Mouse (Mus musculus): ENCODE measurements around the gene Ikbke.
"Not testable (repeated sequence)": the region's sequence is repeated elsewhere in the genome, so short reads cannot be mapped to it uniquely, and the experiment has no call there.

Ikbke gene

DNA sequence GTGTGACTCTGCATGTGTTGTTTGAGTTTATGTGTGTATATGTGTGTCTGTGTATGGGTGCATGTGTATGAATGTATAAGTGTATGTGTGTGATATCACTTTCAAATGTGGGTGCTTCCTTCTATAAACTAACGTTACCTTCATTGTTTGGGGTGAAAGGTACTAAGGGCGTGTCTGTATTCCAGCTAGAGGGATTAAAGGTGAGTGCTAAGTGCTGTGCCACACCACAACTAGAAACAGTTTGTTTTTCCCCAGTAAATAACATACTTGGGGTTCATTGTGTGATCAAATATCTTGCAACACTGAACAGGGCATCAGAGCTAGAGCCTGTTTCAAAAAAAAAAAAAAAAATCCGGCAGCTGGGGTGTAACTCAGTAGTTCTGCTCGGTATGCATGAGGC, 2.3 kb upstream of the Ikbke start:
- DNase-seq (ENCODE audit: low spot score in 2 of 2) = no peak

DNA sequence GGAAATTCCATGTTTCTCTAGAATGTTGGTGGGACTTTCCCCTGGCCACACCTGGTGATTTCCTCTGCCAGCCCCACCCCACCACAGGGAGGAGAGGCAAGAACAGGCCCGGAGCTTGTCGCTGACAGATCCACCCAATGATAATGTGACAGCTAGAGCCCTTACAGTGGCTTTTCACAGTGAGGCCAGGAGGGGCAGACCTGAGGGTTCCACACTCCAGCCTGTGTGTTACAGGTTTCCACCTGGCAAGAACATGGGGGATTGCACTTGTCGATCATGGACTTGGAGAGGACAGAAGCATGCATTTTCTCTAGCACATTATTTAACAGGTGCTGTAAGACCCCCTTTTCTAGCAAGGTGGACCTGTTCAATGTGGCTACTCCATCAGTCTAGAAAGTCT, 874 bp upstream of the Ikbke start:
- DNase-seq (ENCODE audit: low spot score in 2 of 2) = no peak

- DNase-seq (ENCODE audit: low spot score in 2 of 2) = no peak
Observed at GRCm38 (mm10) chr1:131278606-131279455, 575 bp downstream of the Ikbke start.

DNA sequence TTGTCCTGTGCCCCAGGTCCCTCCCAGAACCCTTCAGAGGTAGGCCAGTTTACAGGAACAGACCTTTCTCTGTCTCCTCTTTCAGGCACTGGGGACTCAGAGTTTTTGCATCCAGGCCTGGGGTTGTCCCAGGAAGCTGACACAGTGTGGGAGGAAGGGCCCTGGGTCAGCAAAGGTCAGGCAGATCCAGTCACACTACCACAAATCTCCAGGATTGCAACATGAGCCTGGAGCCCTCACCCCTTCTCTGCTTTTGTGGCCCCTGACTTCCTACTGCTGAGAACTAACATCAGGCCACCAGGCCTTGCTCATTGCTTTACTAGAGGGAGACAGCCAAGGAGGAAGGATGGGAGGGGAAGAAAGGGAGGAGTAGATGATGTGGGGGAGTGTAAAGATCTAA, 2.6 kb downstream of the Ikbke start:
- no peak for DNase-seq (ENCODE audit: low spot score in 2 of 2)

DNA sequence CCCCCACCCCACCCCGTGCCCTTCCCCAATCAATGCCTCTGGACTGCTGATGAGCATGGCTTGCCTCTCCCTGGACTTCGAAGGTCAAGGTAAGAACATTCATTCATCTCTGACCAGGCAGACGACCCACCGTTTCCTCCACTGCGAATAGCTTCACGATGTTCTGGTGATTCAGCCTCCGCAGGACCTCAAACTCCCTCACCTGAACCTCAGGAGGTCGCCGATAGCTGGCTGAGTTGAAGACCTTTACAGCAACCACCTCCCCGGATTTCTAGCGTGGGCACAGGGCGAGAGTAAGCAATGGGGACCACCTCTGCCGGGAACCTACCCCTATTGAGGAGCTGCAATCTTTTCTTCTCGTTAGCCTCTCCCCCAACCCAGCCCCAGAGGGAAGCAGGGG, 3.8 kb downstream of the Ikbke start:
- no peak for DNase-seq (ENCODE audit: low spot score in 2 of 2)

- no peak for DNase-seq (ENCODE audit: low spot score in 2 of 2)
Observed at GRCm38 (mm10) chr1:131274725-131275539, 4.5 kb downstream of the Ikbke start.

DNA sequence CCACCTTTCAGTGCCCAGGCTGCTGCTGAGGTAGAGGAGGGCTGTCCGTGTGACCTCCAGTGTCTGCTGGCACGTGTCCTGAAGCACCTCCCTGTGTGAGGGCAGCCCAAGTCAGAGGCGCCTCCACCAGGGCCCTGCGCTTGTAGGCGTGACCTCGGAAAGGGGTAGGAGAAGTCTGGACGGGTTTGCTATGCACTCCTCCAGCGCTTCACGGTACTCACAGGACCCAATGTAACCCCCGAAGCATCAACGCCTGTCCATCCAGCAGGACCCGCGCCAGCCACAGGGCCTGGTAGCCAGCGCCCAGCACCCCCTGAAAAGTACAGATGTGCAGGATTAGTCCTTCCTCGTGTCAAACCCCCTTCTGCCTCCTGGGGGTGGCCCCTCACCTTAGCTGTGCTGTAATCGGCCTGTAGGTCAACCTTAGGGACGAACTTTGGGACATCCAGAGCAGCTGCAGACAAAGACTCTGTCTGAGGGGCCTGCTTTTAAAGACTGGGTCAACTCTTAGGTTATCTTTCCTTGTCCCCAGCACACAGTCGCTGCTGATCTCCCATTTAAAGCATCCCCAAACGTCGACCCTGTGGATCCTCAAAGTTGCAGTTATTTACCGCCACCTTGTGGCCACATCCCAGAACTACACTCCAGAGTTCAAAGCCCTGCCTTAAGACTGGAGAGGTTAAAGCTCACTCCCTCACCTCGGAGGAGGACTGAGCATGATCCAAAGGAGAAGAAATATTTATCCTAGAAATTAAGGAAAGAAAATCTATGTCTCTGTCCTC, 9.4 kb downstream of the Ikbke start:
- peak in 1 of 2 experiments; percentile 77 for DNase-seq (ENCODE audit: low spot score in 2 of 2)

DNA sequence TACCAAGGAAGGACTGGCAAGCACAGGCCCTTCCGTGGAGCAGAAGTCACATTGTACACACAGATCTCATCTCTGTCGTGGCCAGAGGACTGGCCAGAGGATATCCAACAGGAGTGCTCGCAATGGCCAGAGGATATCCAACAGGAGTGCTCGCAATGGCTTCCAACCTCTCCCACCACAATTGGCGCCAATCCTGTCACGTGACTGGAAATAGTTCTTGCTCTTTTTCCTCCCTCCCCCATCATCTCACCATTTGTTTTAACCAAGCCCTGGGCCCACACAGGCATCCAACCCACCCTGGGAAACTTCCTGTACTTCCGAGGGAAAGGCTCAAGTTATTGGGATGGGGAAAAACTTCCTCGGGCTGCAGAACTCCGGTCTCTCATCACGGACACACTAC, 10.6 kb downstream of the Ikbke start:
- no peak for DNase-seq (ENCODE audit: low spot score in 2 of 2)

- DNase-seq (ENCODE audit: low spot score in 2 of 2) = no peak
Observed at GRCm38 (mm10) chr1:131263905-131264304, 15.5 kb downstream of the Ikbke start.

DNA sequence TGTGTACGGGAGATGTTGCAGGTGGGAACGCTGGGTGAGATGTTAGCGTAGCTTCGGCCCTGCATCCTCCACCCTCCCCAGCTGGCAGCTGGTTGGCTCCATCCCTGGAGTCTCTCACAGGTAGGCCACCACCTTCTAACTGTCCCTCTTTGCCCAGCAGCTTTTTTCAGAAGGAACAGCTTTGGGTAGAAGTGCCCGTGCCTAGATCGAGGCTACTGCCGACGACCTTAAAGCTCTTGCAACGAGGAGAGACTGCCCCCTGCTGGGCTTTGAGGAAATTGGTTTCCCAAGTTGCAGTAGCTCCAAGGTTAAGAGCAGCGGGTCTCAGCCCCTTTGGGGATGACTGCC, 19.1 kb downstream of the Ikbke start:
- peak in 1 of 2 experiments; percentile 68 for DNase-seq (ENCODE audit: low spot score in 2 of 2)

- no peak for DNase-seq (ENCODE audit: low spot score in 2 of 2)
Observed at GRCm38 (mm10) chr1:131259632-131260308, 19.6 kb downstream of the Ikbke start.

- no peak for DNase-seq (ENCODE audit: low spot score in 2 of 2)
Observed at GRCm38 (mm10) chr1:131257288-131257687, 22.1 kb downstream of the Ikbke start.

DNA sequence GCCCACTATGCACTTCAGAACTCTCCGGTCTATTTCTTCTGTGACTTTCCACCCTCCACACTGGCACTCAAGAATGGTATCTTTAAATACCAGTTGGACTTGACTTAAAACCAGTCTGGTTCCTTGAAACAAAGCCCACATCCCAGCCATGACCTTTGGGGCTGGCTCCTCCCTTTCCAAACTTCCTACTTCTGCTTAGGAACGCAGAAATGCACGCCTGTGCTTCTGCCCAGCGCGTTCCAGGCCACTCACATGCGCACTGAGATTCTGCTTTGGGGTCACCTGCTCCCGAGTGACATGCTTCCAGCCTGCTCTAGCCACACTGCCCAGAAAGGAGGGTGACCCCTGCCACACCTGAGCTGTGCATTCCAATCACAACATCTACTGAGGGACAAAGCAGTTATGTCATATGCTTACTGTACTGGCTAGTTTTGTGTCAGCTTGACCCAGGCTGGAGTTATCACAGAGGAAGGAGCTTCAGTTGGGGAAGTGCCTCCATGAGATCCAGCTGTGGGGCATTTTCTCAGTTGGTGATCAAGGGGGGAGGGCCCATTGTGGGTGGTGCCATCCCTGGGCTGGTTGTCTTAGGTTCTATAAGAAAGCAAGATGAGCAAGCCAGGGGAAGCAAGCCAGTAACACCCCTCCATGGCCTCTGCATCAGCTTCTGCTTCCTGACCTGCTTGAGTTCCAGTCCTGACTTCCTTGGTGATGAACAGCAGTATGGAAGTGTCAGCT, 26.7 kb downstream of the Ikbke start:
- not testable (repeated sequence) for DNase-seq (ENCODE audit: low spot score in 2 of 2)

DNA sequence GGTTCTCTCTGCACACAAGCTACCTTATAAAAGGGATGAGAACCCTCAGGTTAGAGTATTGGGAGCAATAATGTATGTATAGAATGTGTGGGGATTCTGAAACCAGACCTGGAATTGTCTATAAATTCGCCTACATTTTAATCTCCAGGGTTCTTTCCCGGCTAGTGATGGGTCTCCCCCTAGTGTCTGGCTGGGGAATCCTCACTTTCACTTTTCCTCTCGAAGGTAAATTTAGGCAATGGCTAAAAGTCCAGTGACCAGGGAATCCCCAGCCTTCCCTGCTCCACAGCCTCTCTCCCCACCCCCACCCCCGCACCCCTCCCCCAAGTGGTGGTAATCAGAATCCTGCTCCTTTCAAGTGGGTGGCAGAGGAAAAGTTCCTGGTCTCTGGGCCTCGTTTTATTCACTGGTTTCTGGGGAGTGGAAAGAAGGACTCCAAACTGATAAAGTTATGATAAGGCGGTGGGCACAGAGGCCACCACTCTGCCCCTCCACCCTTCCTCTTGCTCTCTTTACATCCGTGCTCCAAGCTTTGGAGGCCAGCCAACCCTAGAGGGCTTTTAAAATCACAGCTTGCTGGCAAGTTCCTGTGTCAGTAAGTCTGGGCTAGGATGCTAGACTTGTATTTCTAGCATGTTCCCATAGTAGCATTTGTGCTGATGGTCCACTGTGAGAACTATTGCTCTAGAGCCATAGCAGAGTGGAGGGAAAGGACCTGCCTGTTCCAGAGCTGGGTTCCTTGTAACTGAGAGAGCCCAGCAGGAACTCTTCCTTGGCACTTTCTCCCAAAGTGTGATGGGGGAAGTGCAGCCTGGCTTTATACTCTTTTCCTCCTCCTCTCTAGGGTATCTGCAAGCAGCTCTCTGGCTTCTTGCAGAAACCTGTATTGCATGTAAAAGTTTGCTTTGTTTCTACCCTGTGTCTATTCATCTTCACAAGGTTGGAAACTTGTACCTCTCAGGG, 32.7 kb downstream of the Ikbke start:
- peak in 1 of 2 experiments; percentile 37 for DNase-seq (ENCODE audit: low spot score in 2 of 2)

DNA sequence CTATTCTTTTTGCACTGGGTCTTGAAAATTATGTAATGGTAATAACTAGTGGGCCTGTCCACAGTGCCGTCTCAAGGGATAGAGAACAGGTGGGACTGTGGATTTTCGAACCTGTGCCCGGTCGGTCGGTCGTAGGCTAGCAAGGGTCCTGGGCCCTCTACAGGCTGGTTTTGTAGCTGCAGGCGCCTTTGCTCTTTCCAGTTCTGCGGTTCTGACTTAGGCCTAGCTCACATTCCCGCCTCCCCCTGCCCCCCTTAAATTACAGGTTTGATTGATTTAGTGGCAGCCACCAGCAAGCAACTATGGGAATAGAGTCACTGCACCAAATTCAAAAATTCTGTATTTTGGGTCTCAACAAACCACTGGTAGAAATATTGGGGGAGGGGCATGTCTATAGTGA, 33.5 kb downstream of the Ikbke start:
- DNase-seq (ENCODE audit: low spot score in 2 of 2) = peak; percentile 38 to 47

DNA sequence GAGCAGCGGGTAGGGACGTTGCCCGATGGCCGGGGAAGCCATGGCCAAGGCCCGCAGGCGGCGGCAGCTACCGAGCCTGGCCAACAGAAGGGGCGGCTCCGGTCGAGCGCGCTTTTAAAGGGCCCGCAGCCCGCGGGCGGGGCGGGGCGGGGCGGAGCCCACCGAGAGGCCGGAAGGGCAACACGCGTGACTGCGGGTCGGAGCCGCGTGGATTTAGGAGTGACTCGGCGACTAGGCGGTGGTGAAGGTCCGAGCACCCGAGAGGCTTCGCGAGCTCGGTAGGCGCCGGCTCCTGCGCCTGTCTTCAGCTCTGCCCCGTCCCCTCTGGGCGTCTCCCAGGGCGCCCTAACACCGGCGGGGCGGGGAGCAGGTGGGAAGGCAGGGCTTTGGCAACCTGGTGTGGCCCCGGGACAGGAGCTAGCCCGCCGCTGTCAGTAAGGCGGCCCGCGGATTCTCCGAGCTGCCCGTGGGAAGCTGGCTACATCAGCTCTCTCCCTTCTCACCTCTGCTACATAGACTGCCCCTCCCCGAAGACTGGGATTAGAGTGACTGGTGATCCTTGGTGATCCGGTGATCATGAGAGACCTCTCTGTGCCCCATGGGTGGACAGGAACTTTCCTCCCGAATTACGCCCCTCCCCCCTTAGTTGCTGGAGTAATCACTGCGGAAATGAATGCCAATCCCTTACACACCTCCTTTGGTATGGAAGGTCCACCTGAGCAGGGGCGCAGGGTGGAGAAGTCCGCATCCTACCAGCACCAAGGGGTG, 34.1 kb downstream of the Ikbke start, which contains the start of gene Rassf5:
Rassf5 (minus strand) TSS at position 170 of the 768 bp plus-strand sequence.
- DNase-seq (ENCODE audit: low spot score in 2 of 2) = peak; percentile 35 to 57

GRCm38 (mm10) chr1:131244536-131245088, 34.8 kb downstream of the Ikbke start:
- DNase-seq (ENCODE audit: low spot score in 2 of 2) = no peak

- DNase-seq (ENCODE audit: low spot score in 2 of 2) = no peak
Observed at GRCm38 (mm10) chr1:131242956-131243355, 36.5 kb downstream of the Ikbke start.

Data from frontal cortex, postnatal 10 days (tissue).